ENCODE assay signal across 8 mouse cellular contexts in genomic region chr10:85330938-85331691, GRCm38 (mm10). TPM values are rescaled to one million over a fixed set of nuclear protein-coding genes. Genes with fewer than 3 reads are reported as not detected.
DNase-seq lines count a peak whose midpoint lies in the region; ATAC-seq and TF ChIP-seq lines count a peak whose summit lies in the region.

No protein-coding gene starts in this region.

- DNase-seq in cerebellum, postnatal 10 days: peak; percentile 43 to 72
- DNase-seq in cerebellum, adult 8-10 months: no peak
- DNase-seq in gastrocnemius, adult 2 months: peak; percentile 74
- peak; percentile 74 for DNase-seq in neural tube, embryonic 11.5 days (ENCODE audit: low spot score)
- no peak for DNase-seq in right cerebral cortex, postnatal 14 days

- no peaks in the 10 kb centered on the region for H3K4me1 ChIP-seq in hindbrain, embryonic 13.5 days (replicated peaks)
- H3K4me1 ChIP-seq in limb, embryonic 15.5 days: 0 out of 2 replicates have a peak, but pooled peaks cover 4% of the 10 kb centered on the region
- no peaks in the 10 kb centered on the region for H3K4me1 ChIP-seq in neural tube, embryonic 11.5 days (ENCODE audit: control insufficient read depth, insufficient read depth, low read length)

- ATAC-seq in hindbrain, embryonic 13.5 days (ENCODE audit: low FRiP score): no peak; the same call in 1 of the 2 replicates
- no peak for ATAC-seq in limb, embryonic 15.5 days (ENCODE audit: insufficient number of reproducible peaks, low FRiP score, low TSS enrichment, low read depth)
- ATAC-seq in neural tube, embryonic 11.5 days (ENCODE audit: insufficient read depth, low FRiP score, low TSS enrichment): peak; percentile 55
- ATAC-seq in monocyte, adult 5-6 weeks (replicated peaks; ENCODE audit: insufficient number of reproducible peaks, low FRiP score, low TSS enrichment, poor library complexity, severe bottlenecking): no peak

- H3K4me3 ChIP-seq in gastrocnemius, adult 2 months: peak overlapping the region; percentile 45
- H3K4me3 ChIP-seq in hindbrain, embryonic 13.5 days: no peak overlapping the region
- no peak overlapping the region for H3K4me3 ChIP-seq in limb, embryonic 15.5 days
- H3K4me3 ChIP-seq in neural tube, embryonic 11.5 days (ENCODE audit: low read depth, low read length): no peak overlapping the region

- no peak for TF ChIP-seq CTCF in gastrocnemius, adult 2 months (IDR thresholded peaks at IDR 0.05)

- H3K27me3 ChIP-seq in hindbrain, embryonic 13.5 days: no peaks in the 10 kb centered on the region
- H3K27me3 ChIP-seq in limb, embryonic 15.5 days: no peaks in the 10 kb centered on the region
- H3K27me3 ChIP-seq in neural tube, embryonic 11.5 days (ENCODE audit: control insufficient read depth, insufficient read depth, low read length): no peaks in the 10 kb centered on the region

- no peaks in the 10 kb centered on the region for H3K36me3 ChIP-seq in hindbrain, embryonic 13.5 days
- H3K36me3 ChIP-seq in limb, embryonic 15.5 days: no peaks in the 10 kb centered on the region
- no peaks in the 10 kb centered on the region for H3K36me3 ChIP-seq in neural tube, embryonic 11.5 days (ENCODE audit: control insufficient read depth, insufficient read depth, low read length)

- no peaks in the 10 kb centered on the region; the same call in 1 of the 2 replicates for H3K9me3 ChIP-seq in hindbrain, embryonic 13.5 days
- no peaks in the 10 kb centered on the region for H3K9me3 ChIP-seq in limb, embryonic 15.5 days
- H3K9me3 ChIP-seq in neural tube, embryonic 11.5 days (ENCODE audit: control insufficient read depth, low read length): no peaks in the 10 kb centered on the region

- peak overlapping the region; percentile 26; the same call in 1 of the 2 replicates for H3K4me2 ChIP-seq in hindbrain, embryonic 13.5 days
- H3K4me2 ChIP-seq in limb, embryonic 15.5 days: peak overlapping the region; percentile 10; the same call in 1 of the 2 replicates
- H3K4me2 ChIP-seq in neural tube, embryonic 11.5 days (ENCODE audit: low read depth): peak overlapping the region; percentile 24

- intact Hi-C loops in gastrocnemius, adult 2 months (cut with DNase I): no loop called here

- H3K27ac ChIP-seq in gastrocnemius, adult 2 months: peak overlapping the region; percentile 48
- no peak overlapping the region for H3K27ac ChIP-seq in hindbrain, embryonic 13.5 days
- H3K27ac ChIP-seq in limb, embryonic 15.5 days: no peak overlapping the region
- no peak overlapping the region for H3K27ac ChIP-seq in neural tube, embryonic 11.5 days (ENCODE audit: low read depth, low read length)

- 10% methylated on average over 13 of the region's 13 CpGs for WGBS in hindbrain, embryonic 13.5 days
- 11% methylated on average over 12 of the region's 13 CpGs for WGBS in limb, embryonic 15.5 days
- 10% methylated on average over 13 of the region's 13 CpGs for WGBS in neural tube, embryonic 11.5 days

- no peak overlapping the region for H3K9ac ChIP-seq in hindbrain, embryonic 13.5 days
- no peak overlapping the region for H3K9ac ChIP-seq in limb, embryonic 15.5 days
- no peak overlapping the region for H3K9ac ChIP-seq in neural tube, embryonic 11.5 days (ENCODE audit: low read length)

RNA-seq across cellular contexts. Expression of gene Btbd11, which starts 55.5 kb away (rescaled TPM):
- total RNA-seq in gastrocnemius, adult 2 months (2021): 1 to 10 TPM in 1 of 2 experiments, under 1 TPM in 1; 0.77 to 1.2 TPM
- 14.5 and 15.7 TPM in 2 replicates for polyA plus RNA-seq in hindbrain, embryonic 13.5 days (2015; fragmentation: Nextera tagmentation; extraction: Ambion mirVana)
- polyA plus RNA-seq in limb, embryonic 15.5 days (2015; fragmentation: Nextera tagmentation; extraction: Ambion mirVana): 6.5 and 7.4 TPM in 2 replicates
- 6.3 and 6.6 TPM in 2 replicates for polyA plus RNA-seq in neural tube, embryonic 11.5 days (2014; fragmentation: Nextera tagmentation; extraction: Ambion mirVana)
- 1.6 to 7.7 TPM (median 1.8 TPM) in 3 replicates for total RNA-seq in monocyte, adult 5-6 weeks (2017)

Comparison
In these comparisons a context has a peak if more than half of its experiments do, and no peak if none do; other contexts are left out.
1. DNase-seq: peak in cerebellum, postnatal 10 days (2 of 2), gastrocnemius, adult 2 months (single experiment) and neural tube, embryonic 11.5 days (single experiment); none in cerebellum, adult 8-10 months (single experiment) and right cerebral cortex, postnatal 14 days (single experiment).
2. Peak in every context shown above with its lines, with median percentiles within 50 percentile points of each other: H3K4me2 ChIP-seq.